In the genomic region with DNA sequence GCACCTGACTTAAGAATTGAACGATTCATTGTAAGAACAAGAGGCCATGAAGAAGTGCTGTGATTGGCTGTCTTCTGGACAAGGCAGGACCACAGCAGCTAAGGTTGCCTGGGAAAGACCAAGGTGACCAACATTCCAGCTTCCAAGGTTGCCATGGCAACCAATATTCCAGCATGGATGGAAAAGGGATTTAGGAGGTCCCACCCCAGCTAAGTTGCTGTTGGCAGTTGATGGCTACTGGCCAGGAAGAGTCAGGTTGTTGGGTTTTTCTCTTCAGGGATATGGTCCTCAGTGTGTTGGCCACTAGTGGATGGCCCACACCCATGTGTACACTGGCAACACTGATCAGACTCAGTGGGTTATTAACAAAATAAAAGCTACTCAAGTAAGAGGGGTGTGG, we compare ENCODE assay signal across 20 mouse cellular contexts.
"Had no signal": no experiment of that assay in that cellular context is flagged by ENCODE, and none has a peak within 500 bp of the region (broad histone marks: within the 10 kb centered on the region; RNA-seq: fewer than 3 reads in every experiment).

No protein-coding gene starts in this region.

- H3K4me1 ChIP-seq: liver, embryonic 12.5 days; stomach, embryonic 15.5 days had no signal

- H3K27ac ChIP-seq: liver, embryonic 12.5 days; liver, embryonic 14.5 days; midbrain, embryonic 10.5 days; midbrain, embryonic 13.5 days; midbrain, embryonic 15.5 days; neural tube, embryonic 13.5 days; neural tube, embryonic 15.5 days; stomach, embryonic 15.5 days; stomach, postnatal 0 days had no signal

- H3K9me3 ChIP-seq: liver, embryonic 12.5 days; midbrain, embryonic 10.5 days; midbrain, embryonic 13.5 days; midbrain, embryonic 15.5 days; neural tube, embryonic 13.5 days; neural tube, embryonic 15.5 days; stomach, embryonic 15.5 days had no signal

- H3K4me2 ChIP-seq: liver, embryonic 12.5 days; lung, embryonic 14.5 days; midbrain, embryonic 13.5 days; midbrain, embryonic 15.5 days; neural tube, embryonic 13.5 days; neural tube, embryonic 15.5 days; stomach, embryonic 15.5 days had no signal

- H3K9ac ChIP-seq: liver, embryonic 12.5 days; liver, embryonic 14.5 days; lung, embryonic 14.5 days; midbrain, embryonic 13.5 days; midbrain, embryonic 15.5 days; neural tube, embryonic 13.5 days; neural tube, embryonic 15.5 days; stomach, embryonic 15.5 days had no signal

- DNase-seq: lung, adult 18-20 months; lung, embryonic 14.5 days; lung, postnatal 10 days; lung, postnatal 4 days; retina, postnatal 1 day; right cerebral cortex, adult 18-20 months; right cerebral cortex, postnatal 25 days; thymus, adult 2 months; thymus, postnatal 25 days; thymus, postnatal 4 days had no signal

- ATAC-seq: liver, embryonic 12.5 days; midbrain, embryonic 13.5 days; midbrain, embryonic 15.5 days had no signal

- H3K27me3 ChIP-seq: liver, embryonic 12.5 days; midbrain, embryonic 13.5 days; midbrain, embryonic 15.5 days; neural tube, embryonic 13.5 days; neural tube, embryonic 15.5 days; stomach, embryonic 15.5 days had no signal

- H3K4me3 ChIP-seq: liver, embryonic 12.5 days; midbrain, embryonic 10.5 days; midbrain, embryonic 13.5 days; midbrain, embryonic 15.5 days; myocyte; neural tube, embryonic 13.5 days; neural tube, embryonic 15.5 days; stomach, embryonic 15.5 days had no signal

- H3K36me3 ChIP-seq: liver, embryonic 12.5 days; midbrain, embryonic 10.5 days; midbrain, embryonic 15.5 days; neural tube, embryonic 13.5 days; neural tube, embryonic 15.5 days; stomach, embryonic 15.5 days had no signal
